Mouse (Mus musculus) c-Kit-negative CD71-positive TER-119-positive erythroid progenitor cells, embryonic 14.5 days (primary cell): ENCODE data around the gene Olfr187.
"Not testable (repeated sequence)": the region's sequence is repeated elsewhere in the genome, so short reads cannot be mapped to it uniquely, and the experiment has no call there.

Source experiments
- DNase-seq: peaks from one replicate; pipeline ENCODE4 v3.0.0-alpha.2; 2013; ENCODE audit warnings: low read depth, low spot score

Olfr187 gene

DNA sequence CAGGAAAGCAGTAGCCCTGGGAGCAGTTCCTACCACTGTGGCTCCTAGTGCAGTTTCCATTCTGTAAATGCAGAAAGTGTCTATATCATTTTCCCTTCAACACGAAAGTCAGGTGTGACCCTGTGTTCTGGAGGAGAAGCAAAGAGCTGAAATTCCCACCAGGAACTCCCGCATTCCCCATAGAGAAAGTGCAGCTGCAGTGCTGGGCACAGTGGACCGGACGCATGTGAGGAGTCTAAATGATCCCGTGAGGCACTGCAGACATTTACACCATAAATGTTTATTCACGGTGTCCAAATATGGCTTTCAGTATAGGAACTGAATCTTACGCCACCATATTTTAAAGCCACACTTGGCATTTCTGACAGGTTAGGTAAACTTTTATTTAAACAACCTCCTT lies at the start of gene Olfr187:
TSS of gene Olfr187 (minus strand) at position 58 of the 400 bp plus-strand sequence.
- DNase-seq, result no peak

- DNase-seq, result not testable (repeated sequence)
Measured at GRCm38 (mm10) chr16:59081113-59081512, 41.5 kb upstream of the Olfr187 start.

DNA sequence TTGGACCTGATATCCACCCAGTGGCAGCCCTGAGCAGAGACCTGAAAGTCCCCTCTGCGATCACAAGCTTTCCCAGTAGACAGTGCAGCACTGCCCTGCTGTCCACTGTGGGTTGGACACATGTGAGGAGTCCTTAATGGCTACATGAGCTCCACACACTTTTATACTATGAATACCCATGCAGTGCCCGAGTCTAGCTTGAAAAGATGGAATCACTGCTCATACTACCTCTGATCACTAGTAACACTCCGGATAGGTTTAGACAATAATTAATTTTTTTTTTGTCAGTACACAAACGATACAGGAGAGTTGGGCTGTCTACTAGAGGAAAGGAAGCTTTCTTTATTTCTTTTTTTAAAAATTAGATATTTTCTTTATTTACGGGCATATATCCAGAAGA lies 38.3 kb upstream of the Olfr187 start, which contains the start of gene Olfr190:
TSS of gene Olfr190 (minus strand) at position 101 of the 400 bp plus-strand sequence.
- no peak for DNase-seq

DNA sequence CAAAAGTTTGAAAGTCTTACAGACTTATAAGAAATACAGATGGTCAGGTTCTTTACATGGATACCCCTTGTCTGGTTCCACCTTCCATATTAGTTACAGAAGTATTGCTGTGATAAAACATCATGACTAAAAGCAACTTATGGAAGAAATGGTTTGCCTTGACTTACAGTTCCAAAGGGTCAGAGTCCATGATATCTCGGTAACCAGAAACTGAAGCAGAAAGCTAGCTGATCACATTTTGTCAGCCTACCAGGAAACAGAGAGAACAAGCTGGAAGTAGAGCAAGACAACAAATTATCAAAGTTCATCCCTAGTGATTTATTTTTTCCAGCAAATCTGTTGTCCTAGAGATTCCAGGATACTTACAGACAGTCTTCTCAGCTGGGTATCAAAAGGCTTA lies 34.0 kb upstream of the Olfr187 start:
- DNase-seq, result no peak

DNA sequence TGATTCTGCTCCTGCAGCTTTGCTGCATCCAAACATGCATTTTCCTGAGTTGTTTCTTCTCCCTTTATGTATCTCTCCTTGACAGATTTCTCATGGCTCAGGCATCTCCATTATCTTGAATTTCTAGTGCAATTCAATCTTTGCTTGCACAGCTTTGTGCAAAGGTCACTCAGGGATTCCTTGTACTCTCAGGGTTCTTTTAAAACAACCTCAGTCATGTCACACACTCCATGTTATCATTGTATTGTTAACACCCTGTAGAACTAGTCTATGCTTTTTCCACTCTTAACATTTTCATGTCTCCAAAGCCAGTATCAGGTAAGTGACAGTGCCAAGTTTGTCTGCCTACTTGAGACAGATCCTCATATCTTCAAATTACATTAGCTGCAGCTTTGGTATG lies 32.2 kb upstream of the Olfr187 start:
- no peak for DNase-seq

DNA sequence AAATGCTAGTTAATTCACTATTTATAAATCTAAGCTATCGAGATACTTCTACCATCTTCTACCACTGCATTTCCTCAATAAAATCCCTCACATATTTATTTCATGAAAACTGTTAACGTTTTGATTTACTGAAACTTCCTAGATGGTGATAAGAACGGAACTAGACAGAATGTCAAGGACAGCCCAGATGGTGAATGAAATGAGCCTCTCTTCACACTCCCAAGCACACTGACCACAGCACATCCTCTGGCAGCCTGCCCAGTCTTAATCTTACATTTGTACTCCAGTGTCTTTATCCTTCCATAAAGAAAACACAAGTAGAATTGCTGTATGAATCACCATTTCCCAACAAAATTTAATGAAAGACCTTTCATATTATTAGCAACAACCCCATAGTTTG lies 22.8 kb upstream of the Olfr187 start:
- not testable (repeated sequence) for DNase-seq

- not testable (repeated sequence) for DNase-seq
Measured at GRCm38 (mm10) chr16:59049286-59049685, 9.7 kb upstream of the Olfr187 start.

- no peak for DNase-seq
Measured at GRCm38 (mm10) chr16:59048860-59049259, 9.3 kb upstream of the Olfr187 start.

DNA sequence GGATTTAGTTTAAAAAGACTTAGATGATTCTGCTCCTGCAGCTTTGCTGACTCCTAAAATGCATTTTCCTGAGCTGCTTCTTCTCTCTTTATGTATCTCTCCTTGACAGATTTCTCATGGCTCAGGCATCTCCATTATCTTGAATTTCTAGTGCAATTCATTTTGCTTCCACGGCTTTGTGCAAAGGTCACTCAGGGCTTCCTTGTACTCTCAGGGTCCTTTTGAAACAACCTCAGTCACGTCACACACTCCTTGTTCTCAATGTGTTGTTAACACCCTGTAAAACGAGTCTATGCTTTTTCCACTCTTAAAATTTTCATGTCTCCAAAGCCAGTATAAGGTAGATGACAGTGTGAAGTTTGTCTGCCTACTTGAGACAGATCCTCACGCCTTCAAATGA lies 8.0 kb upstream of the Olfr187 start:
- DNase-seq, result no peak

- no peak for DNase-seq
Measured at GRCm38 (mm10) chr16:59045835-59046234, 6.3 kb upstream of the Olfr187 start.

DNA sequence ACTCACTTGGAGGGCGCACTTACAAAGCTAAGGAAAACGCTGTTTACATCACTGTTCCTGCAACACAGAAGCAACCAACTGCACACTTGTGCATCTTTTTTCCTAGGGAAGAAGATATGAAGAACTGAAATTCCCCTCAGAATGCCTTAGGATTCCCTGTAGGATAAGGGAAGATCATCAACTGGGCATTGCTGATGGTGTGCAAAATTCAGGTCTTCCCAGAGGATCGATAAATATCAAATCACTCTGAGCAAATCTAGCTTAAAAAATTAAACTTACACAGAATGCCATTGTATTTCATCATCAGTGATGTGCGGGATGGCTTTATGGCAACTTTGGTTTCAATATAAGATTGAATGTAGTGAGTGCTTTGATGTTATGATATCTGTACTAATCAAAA lies 9.4 kb downstream of the Olfr187 start, which contains the start of gene Olfr186:
TSS of gene Olfr186 (minus strand) at position 101 of the 400 bp plus-strand sequence.
- DNase-seq, result no peak

DNA sequence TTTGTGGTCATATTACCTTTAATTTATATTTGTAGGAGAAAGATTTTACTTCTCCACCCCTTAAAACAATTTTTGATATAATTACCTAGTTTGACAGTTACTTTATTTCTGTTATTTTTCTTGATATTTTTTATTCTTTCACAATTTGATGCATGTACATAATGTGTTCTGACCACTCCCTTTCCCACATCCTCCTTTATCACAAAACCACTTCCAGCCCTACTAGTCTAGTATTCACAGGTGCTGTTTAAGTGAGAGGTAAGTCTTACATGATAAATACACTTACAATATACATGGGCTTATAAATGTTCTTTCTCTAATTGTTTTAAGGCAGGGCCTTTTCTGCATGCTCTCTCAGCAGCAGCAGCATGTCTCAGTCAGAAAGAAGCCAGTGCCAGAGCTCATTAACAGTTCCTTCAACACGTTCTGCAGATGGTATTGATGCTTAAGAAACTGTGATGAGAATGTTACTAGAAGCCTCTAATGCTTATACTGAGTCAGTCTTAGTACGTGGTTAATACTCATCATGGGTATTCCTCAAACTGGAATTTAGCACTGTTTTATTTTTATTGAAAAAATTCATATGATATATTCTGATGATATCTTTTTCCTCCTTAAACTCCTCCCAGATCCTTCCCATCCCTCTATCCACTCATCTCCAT lies 26.1 kb downstream of the Olfr187 start:
- DNase-seq, result no peak

- no peak for DNase-seq
Measured at GRCm38 (mm10) chr16:59007146-59007545, 32.4 kb downstream of the Olfr187 start.

GRCm38 (mm10) chr16:58995057-58995456 lies 44.5 kb downstream of the Olfr187 start, which contains the start of gene Olfr183:
Olfr183 (plus strand) TSS chr16:58995357.
- no peak for DNase-seq
